Mouse (Mus musculus) limb, embryonic 10.5 days (tissue): Measurements from ENCODE around the gene Krtap5-4. TPM values are rescaled to one million over a fixed set of nuclear protein-coding genes. Genes with fewer than 3 reads are reported as not detected.

Experiments used
- polyA plus RNA-seq: library from polyadenylated mRNA; unstranded; fragments of >200 nt; fragmentation: Nextera tagmentation; extraction: Ambion mirVana; gene quantifications from 2 replicates; pipeline ENCODE4 v1.2.1, GENCODE M21; 2016

Krtap5-4 gene
- polyA plus RNA-seq, 1 experiment from 2014 or later: not detected

Other genes with a start within 250 kb of the Krtap5-4 start
- 67.8 and 74.4 TPM in 2 replicates for gene Mob2, start 242.5 kb upstream of the Krtap5-4 start, polyA plus RNA-seq
- gene Dusp8, start 207.7 kb upstream of the Krtap5-4 start, polyA plus RNA-seq: 0.26 and 0.34 TPM in 2 replicates
- not detected in 2 replicates for gene Gm45618, start 182.8 kb upstream of the Krtap5-4 start, polyA plus RNA-seq
- gene Gm39115, start 167.5 kb upstream of the Krtap5-4 start, polyA plus RNA-seq: not detected in 2 replicates
- gene Gm45337, start 158.9 kb upstream of the Krtap5-4 start, polyA plus RNA-seq: not detected in 2 replicates
- not detected in 2 replicates for gene Gm29735, start 146.4 kb upstream of the Krtap5-4 start, polyA plus RNA-seq
- not detected in 2 replicates for gene Gm4553, start 137.8 kb upstream of the Krtap5-4 start, polyA plus RNA-seq
- not detected in 2 replicates for gene Krtap5-2, start 127.5 kb upstream of the Krtap5-4 start, polyA plus RNA-seq
- gene Gm10153, start 113.2 kb upstream of the Krtap5-4 start, polyA plus RNA-seq: not detected in 2 replicates
- gene Krtap5-3, start 102.2 kb upstream of the Krtap5-4 start, polyA plus RNA-seq: not detected in 2 replicates
- gene Gm7579, start 91.7 kb upstream of the Krtap5-4 start, polyA plus RNA-seq: not detected in 2 replicates
- gene Krtap5-5, start 73.6 kb upstream of the Krtap5-4 start, polyA plus RNA-seq: not detected in 2 replicates
- not detected in 2 replicates for gene Gm40460, start 62.5 kb upstream of the Krtap5-4 start, polyA plus RNA-seq
- not detected in 2 replicates for gene Gm2431, start 45.2 kb upstream of the Krtap5-4 start, polyA plus RNA-seq
- not detected in 2 replicates for gene Gm4559, start 29.2 kb upstream of the Krtap5-4 start, polyA plus RNA-seq
- gene Krtap5-1, start 6.4 kb upstream of the Krtap5-4 start, polyA plus RNA-seq: not detected in 2 replicates
- 0.53 and 0.73 TPM in 2 replicates for gene Ifitm10, start 70.2 kb downstream of the Krtap5-4 start, polyA plus RNA-seq
- 0.63 and 1.1 TPM in 2 replicates for gene Gm49369, start 79.1 kb downstream of the Krtap5-4 start, polyA plus RNA-seq
- gene Ctsd, start 84.5 kb downstream of the Krtap5-4 start, polyA plus RNA-seq: 121 and 132 TPM in 2 replicates
- gene Syt8, start 131.3 kb downstream of the Krtap5-4 start, polyA plus RNA-seq: 0.25 TPM in 1 of 2 replicates, not detected in the other
- gene Tnni2, start 138.3 kb downstream of the Krtap5-4 start, polyA plus RNA-seq: 2.4 and 3.6 TPM in 2 replicates
- 28.7 and 31.1 TPM in 2 replicates for gene Lsp1, start 157.3 kb downstream of the Krtap5-4 start, polyA plus RNA-seq
- gene Tnnt3, start 195.3 kb downstream of the Krtap5-4 start, polyA plus RNA-seq: 1.6 and 1.7 TPM in 2 replicates
- 25.9 and 33.7 TPM in 2 replicates for gene Mrpl23, start 229.1 kb downstream of the Krtap5-4 start, polyA plus RNA-seq